Comparison of ENCODE assay signal across 21 mouse cellular contexts in the genomic region with DNA sequence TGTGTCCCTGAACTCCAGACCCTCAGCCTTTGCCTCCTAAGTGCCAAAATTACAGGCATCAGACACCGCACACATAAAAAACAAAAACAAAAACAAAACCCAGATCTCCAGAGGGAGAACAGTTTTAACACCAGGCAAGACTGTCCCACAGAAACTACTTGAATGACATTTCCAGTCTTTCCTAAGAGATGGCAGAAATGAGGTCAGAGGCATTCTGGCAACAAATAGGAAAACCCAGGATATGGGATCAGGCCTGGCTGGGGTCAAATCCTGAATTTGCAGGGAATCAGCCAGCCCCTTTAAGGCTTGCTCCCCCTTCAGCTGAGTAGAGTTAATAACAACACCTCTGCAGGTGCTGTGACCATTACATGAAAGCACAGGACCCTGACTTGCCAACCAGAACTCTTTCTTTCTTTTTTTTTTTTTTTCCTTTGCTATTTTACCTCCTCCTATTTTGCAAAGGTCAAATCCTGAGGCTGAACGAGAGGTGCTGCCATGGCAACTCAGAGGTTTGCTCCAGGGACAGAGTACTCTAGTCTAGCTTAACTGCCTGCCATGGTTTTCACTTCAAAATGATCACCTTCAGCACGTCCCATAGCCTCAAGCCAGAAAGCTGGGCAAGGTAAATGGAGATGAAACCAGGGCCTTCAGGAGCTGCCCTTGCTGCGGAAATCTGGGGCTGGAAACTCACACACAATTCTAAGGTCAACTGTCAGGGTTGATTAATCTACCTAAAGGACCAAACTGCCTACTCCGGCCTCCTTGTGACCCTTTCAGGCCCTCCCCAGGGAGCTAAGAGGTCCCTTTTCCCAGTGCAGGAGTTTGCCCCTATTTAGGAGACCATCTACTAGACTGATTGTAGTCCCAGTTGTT. TPM values are rescaled to one million over a fixed set of nuclear protein-coding genes. Genes with fewer than 3 reads are reported as not detected.
DNase-seq lines count a peak whose midpoint lies in the region; ATAC-seq lines count a peak whose summit lies in the region.
"Had no signal": no experiment of that assay in that cellular context is flagged by ENCODE, and none has a peak within 500 bp of the region (broad histone marks: within the 10 kb centered on the region; RNA-seq: fewer than 3 reads in every experiment).

No protein-coding gene starts in this region.

- no peak for ATAC-seq in heart, embryonic 15.5 days (replicated peaks; ENCODE audit: insufficient number of reproducible peaks, insufficient read depth, low FRiP score, low read depth)
- no peak for ATAC-seq in megakaryocyte, adult 5-6 weeks (ENCODE audit: poor library complexity, severe bottlenecking)
- no peak for ATAC-seq in liver, embryonic 15.5 days (ENCODE audit: insufficient read depth)
- ATAC-seq: forebrain, embryonic 15.5 days; intestine, embryonic 15.5 days had no signal

- H3K4me1 ChIP-seq in heart, embryonic 15.5 days (replicated peaks): peaks cover 34% of the 10 kb centered on the region
- H3K4me1 ChIP-seq in megakaryocyte, embryonic 14.5 days: peaks cover 93% of the 10 kb centered on the region
- peaks cover 74% of the 10 kb centered on the region for H3K4me1 ChIP-seq in liver, embryonic 15.5 days (replicated peaks)

- WGBS in heart, embryonic 15.5 days: 86% methylated on average over 5 of the region's 5 CpGs
- WGBS in liver, embryonic 15.5 days (ENCODE audit: insufficient replicate concordance): 63% methylated on average over 5 of the region's 5 CpGs

- no peaks in the 10 kb centered on the region for H3K9me3 ChIP-seq in heart, embryonic 15.5 days (replicated peaks)
- H3K9me3 ChIP-seq in megakaryocyte, embryonic 14.5 days: no peaks in the 10 kb centered on the region
- H3K9me3 ChIP-seq in liver, embryonic 15.5 days (replicated peaks): no peaks in the 10 kb centered on the region
- H3K9me3 ChIP-seq: forebrain, embryonic 15.5 days; hindbrain, embryonic 12.5 days; intestine, embryonic 15.5 days; neural tube, embryonic 13.5 days had no signal

- no peaks in the 10 kb centered on the region for H3K36me3 ChIP-seq in heart, embryonic 15.5 days
- H3K36me3 ChIP-seq in megakaryocyte, embryonic 14.5 days (replicated peaks; ENCODE audit: low read length): peaks cover 10% of the 10 kb centered on the region
- H3K36me3 ChIP-seq in liver, embryonic 15.5 days (replicated peaks): no peaks in the 10 kb centered on the region
- H3K36me3 ChIP-seq: forebrain, embryonic 15.5 days; hindbrain, embryonic 12.5 days; intestine, embryonic 15.5 days; neural tube, embryonic 13.5 days had no signal

- no peak overlapping the region for H3K27ac ChIP-seq in heart, embryonic 15.5 days
- H3K27ac ChIP-seq in liver, embryonic 15.5 days (replicated peaks): no peak overlapping the region
- H3K27ac ChIP-seq: forebrain, embryonic 15.5 days; hindbrain, embryonic 12.5 days; intestine, embryonic 15.5 days; liver, embryonic 14.5 days; neural tube, embryonic 13.5 days had no signal

- H3K27me3 ChIP-seq in heart, embryonic 15.5 days: peaks cover 6% of the 10 kb centered on the region; the same call in 1 of the 2 replicates
- H3K27me3 ChIP-seq in megakaryocyte, embryonic 14.5 days (replicated peaks): peaks cover 24% of the 10 kb centered on the region
- peaks cover 63% of the 10 kb centered on the region for H3K27me3 ChIP-seq in liver, embryonic 15.5 days

- peak; percentile 35 to 75 for DNase-seq in adrenal gland, adult (ENCODE audit: inconsistent age in 2 of 2, low spot score in 1 of 2)
- no peak for DNase-seq in adrenal gland, postnatal 4 days (ENCODE audit: low spot score in 2 of 2)
- no peak for DNase-seq in heart, postnatal 10 days
- no peak for DNase-seq in spleen, postnatal 10 days (ENCODE audit: low spot score in 2 of 2)
- DNase-seq: kidney, postnatal 36 days; right cerebral cortex, postnatal 4 days; thymus, adult 2 months had no signal

- intact Hi-C loops in heart, postnatal 10 days (cut with DNase I): no loop called here

- H3K4me3 ChIP-seq in heart, embryonic 15.5 days: no peak overlapping the region
- peak overlapping the region; percentile 94 for H3K4me3 ChIP-seq in megakaryocyte, embryonic 14.5 days (replicated peaks)
- H3K4me3 ChIP-seq in liver, embryonic 15.5 days (replicated peaks): no peak overlapping the region

- H3K9ac ChIP-seq in heart, embryonic 15.5 days: no peak overlapping the region
- H3K9ac ChIP-seq in liver, embryonic 15.5 days: no peak overlapping the region
- H3K9ac ChIP-seq: forebrain, embryonic 15.5 days; intestine, embryonic 15.5 days; liver, embryonic 14.5 days had no signal

- peak overlapping the region; percentile 96; the same call in 1 of the 2 replicates for H3K4me2 ChIP-seq in heart, embryonic 15.5 days
- H3K4me2 ChIP-seq in liver, embryonic 15.5 days: peak overlapping the region; percentile 98

RNA-seq across cellular contexts. Expression of a gene that starts 1.0 kb away (rescaled TPM):
- total RNA-seq in adrenal gland, postnatal 4 days (2021): 10 to 100 TPM; 17.5 to 19.1 TPM
- polyA plus RNA-seq in heart, embryonic 15.5 days (2015; fragmentation: Nextera tagmentation; extraction: Ambion mirVana): 26.3 and 32.2 TPM in 2 replicates
- total RNA-seq in heart, postnatal 10 days (2021): 10 to 100 TPM; 11.8 to 12.9 TPM
- polyA plus RNA-seq in megakaryocyte, embryonic 14.5 days (2012; ENCODE audit: insufficient read depth, low replicate concordance): 22.3 and 38.9 TPM in 2 replicates
- total RNA-seq in megakaryocyte, adult 5-6 weeks (2015): 6.2 and 6.5 TPM in 2 replicates
- total RNA-seq in megakaryocyte, adult 5-6 weeks (2017): 5.0 and 5.8 TPM in 2 replicates
- polyA plus RNA-seq in liver, embryonic 15.5 days (2015; fragmentation: Nextera tagmentation; extraction: Ambion mirVana): 5.2 TPM in 2 replicates

RNA-seq across cellular contexts. Expression of a gene that starts 1.9 kb away (rescaled TPM):
- 10 to 100 TPM; 12.4 to 17.0 TPM for total RNA-seq in adrenal gland, postnatal 4 days (2021)
- 2.2 and 4.5 TPM in 2 replicates for polyA plus RNA-seq in heart, embryonic 15.5 days (2015; fragmentation: Nextera tagmentation; extraction: Ambion mirVana)
- total RNA-seq in heart, postnatal 10 days (2021): 1 to 10 TPM; 1.7 to 4.5 TPM
- 2.4 and 4.6 TPM in 2 replicates for polyA plus RNA-seq in megakaryocyte, embryonic 14.5 days (2012; ENCODE audit: insufficient read depth, low replicate concordance)
- 6.8 and 8.3 TPM in 2 replicates for total RNA-seq in megakaryocyte, adult 5-6 weeks (2015)
- total RNA-seq in megakaryocyte, adult 5-6 weeks (2017): 13.8 and 17.0 TPM in 2 replicates
- 3.9 and 4.9 TPM in 2 replicates for polyA plus RNA-seq in liver, embryonic 15.5 days (2015; fragmentation: Nextera tagmentation; extraction: Ambion mirVana)

RNA-seq across cellular contexts. Expression of a gene that starts 2.2 kb away (rescaled TPM):
- not detected for total RNA-seq in adrenal gland, postnatal 4 days (2021)
- 0.13 TPM in 1 of 2 replicates, not detected in the other for polyA plus RNA-seq in heart, embryonic 15.5 days (2015; fragmentation: Nextera tagmentation; extraction: Ambion mirVana)
- not detected for total RNA-seq in heart, postnatal 10 days (2021)
- 0.08 TPM in 1 of 2 replicates, not detected in the other for polyA plus RNA-seq in megakaryocyte, embryonic 14.5 days (2012; ENCODE audit: insufficient read depth, low replicate concordance)
- total RNA-seq in megakaryocyte, adult 5-6 weeks (2015): not detected in 2 replicates
- total RNA-seq in megakaryocyte, adult 5-6 weeks (2017): 0.51 and 1.8 TPM in 2 replicates
- 0.07 and 0.28 TPM in 2 replicates for polyA plus RNA-seq in liver, embryonic 15.5 days (2015; fragmentation: Nextera tagmentation; extraction: Ambion mirVana)
- total RNA-seq: gastrocnemius, adult 18-20 months; granulocyte monocyte progenitor cell, adult 5-6 weeks; layer of hippocampus, postnatal 25 days; left cerebral cortex, postnatal 25 days had no signal
- polyA plus RNA-seq: brain, embryonic 14.5 days; forebrain, embryonic 15.5 days; intestine, embryonic 15.5 days; liver, embryonic 14.5 days had no signal

RNA-seq across cellular contexts. Expression of a gene that starts 23.4 kb away (rescaled TPM):
- total RNA-seq in adrenal gland, postnatal 4 days (2021): 10 to 100 TPM; 79.8 to 87.9 TPM
- 6.8 and 10.0 TPM in 2 replicates for polyA plus RNA-seq in heart, embryonic 15.5 days (2015; fragmentation: Nextera tagmentation; extraction: Ambion mirVana)
- total RNA-seq in heart, postnatal 10 days (2021): 10 to 100 TPM; 64.5 to 65.1 TPM
- polyA plus RNA-seq in megakaryocyte, embryonic 14.5 days (2012; ENCODE audit: insufficient read depth, low replicate concordance): 65.1 and 158 TPM in 2 replicates
- total RNA-seq in megakaryocyte, adult 5-6 weeks (2015): 17.6 and 20.0 TPM in 2 replicates
- 12.3 and 18.7 TPM in 2 replicates for total RNA-seq in megakaryocyte, adult 5-6 weeks (2017)
- polyA plus RNA-seq in liver, embryonic 15.5 days (2015; fragmentation: Nextera tagmentation; extraction: Ambion mirVana): 1.4 and 2.2 TPM in 2 replicates

RNA-seq across cellular contexts. Expression of a gene that starts 27.3 kb away (rescaled TPM):
- 10 to 100 TPM; 16.3 to 21.8 TPM for total RNA-seq in adrenal gland, postnatal 4 days (2021)
- polyA plus RNA-seq in heart, embryonic 15.5 days (2015; fragmentation: Nextera tagmentation; extraction: Ambion mirVana): 3.2 and 4.9 TPM in 2 replicates
- 10 to 100 TPM; 12.8 to 15.0 TPM for total RNA-seq in heart, postnatal 10 days (2021)
- polyA plus RNA-seq in megakaryocyte, embryonic 14.5 days (2012; ENCODE audit: insufficient read depth, low replicate concordance): 6.7 and 9.3 TPM in 2 replicates
- 2.0 and 2.1 TPM in 2 replicates for total RNA-seq in megakaryocyte, adult 5-6 weeks (2015)
- total RNA-seq in megakaryocyte, adult 5-6 weeks (2017): 2.8 and 9.1 TPM in 2 replicates
- 0.58 and 0.75 TPM in 2 replicates for polyA plus RNA-seq in liver, embryonic 15.5 days (2015; fragmentation: Nextera tagmentation; extraction: Ambion mirVana)

Comparison
In these comparisons a context has a peak if more than half of its experiments do, and no peak if none do; other contexts are left out.
1. DNase-seq: peak in adrenal gland, adult (2 of 2); none in adrenal gland, postnatal 4 days (0 of 2), heart, postnatal 10 days (0 of 2) and spleen, postnatal 10 days (0 of 2).